Mouse (Mus musculus): ENCODE results near the gene Zfand4.
"Not testable (repeated sequence)": the region's sequence is repeated elsewhere in the genome, so short reads cannot be mapped to it uniquely, and the experiment has no call there.

Zfand4 gene

GRCm38 (mm10) chr6:116319259-116319658 lies 55.2 kb downstream of the Zfand4 start:
- no peak for DNase-seq (ENCODE audit: low spot score in 2 of 2)

DNA sequence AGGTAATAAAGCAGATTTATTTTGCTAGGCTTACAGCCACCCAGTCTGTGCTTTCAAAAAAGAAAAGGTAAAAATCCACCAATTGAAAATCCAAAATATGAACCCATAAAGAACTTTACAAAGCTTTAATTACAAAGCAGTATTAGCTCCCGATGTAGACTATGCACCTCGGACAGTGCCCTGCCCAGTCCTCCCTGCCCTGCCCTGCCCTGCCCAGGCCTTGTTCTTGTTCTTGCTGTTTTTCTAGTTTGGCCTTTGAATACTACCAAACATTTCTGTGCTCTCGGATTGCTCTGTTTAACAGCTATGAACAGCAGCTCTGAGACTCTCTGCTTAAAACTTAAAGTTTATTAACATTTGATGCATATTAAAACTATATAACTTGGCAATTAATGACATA lies 62.6 kb downstream of the Zfand4 start:
- no peak for DNase-seq (ENCODE audit: low spot score in 2 of 2)

DNA sequence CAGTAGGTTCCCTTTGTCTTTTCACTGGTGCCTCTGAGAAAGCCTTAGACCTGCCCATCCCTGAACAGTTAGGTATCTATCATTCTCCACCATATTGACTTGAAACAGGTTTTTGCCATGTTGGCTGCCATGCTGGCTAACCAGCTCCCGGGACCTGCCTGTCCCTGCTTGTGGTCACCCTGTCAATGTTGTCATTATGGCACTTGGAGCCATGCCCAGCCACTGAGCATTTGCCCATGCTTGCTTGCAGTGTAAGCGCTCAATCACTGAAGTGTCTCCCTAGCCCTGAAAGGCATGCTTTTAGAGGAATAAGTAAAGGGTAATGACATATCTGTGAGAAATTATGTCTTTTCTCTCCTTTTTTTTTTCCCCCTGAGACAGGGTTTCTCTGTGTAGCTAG lies 67.4 kb downstream of the Zfand4 start:
- DNase-seq (ENCODE audit: low spot score in 2 of 2) = no peak

GRCm38 (mm10) chr6:116337466-116337834 lies 73.4 kb downstream of the Zfand4 start:
- DNase-seq (ENCODE audit: low spot score in 2 of 2) = no peak

DNA sequence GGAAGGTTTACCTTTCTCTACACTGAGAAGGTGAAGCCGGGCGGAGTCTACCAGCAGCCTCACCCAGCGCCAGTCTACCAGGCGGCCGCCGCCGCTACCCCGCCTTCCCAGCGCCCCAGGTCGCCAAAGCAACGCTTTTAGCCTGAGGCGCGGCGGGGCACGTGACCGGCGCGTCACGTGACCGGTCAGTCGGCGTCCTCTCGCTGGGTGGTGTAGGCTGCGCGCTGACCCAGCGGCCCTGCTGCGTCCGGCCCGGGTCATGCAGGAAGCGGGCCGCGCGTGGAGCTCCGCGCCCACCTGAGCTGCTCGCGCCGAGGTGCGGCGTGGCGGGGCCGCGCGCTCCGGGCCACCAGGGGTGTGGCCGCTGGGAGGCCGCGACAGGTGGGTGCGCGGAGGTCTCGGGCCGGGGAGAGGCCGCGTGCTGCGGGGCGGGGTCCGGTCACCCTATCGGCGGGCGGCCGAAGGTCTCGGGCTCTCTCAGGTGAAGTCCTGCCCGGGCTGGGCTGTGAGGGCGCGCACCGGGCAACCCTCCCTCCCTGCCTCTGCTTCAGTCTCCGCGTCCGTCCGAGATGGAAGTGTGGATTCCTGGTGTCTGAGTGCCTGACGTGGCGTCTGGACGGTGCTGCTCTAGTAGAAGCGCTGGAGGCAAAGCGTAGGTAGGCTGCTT lies 73.9 kb downstream of the Zfand4 start, which contains the start of gene March8:
March8 (plus strand) TSS at position 190 of the 667 bp plus-strand sequence.
- peak; percentile 82 to 83 for DNase-seq (ENCODE audit: low spot score in 2 of 2)

- no peak for DNase-seq (ENCODE audit: low spot score in 2 of 2)
Observed at GRCm38 (mm10) chr6:116338520-116338919, 74.5 kb downstream of the Zfand4 start.

GRCm38 (mm10) chr6:116339088-116339487 lies 75.1 kb downstream of the Zfand4 start:
- no peak for DNase-seq (ENCODE audit: low spot score in 2 of 2)

DNA sequence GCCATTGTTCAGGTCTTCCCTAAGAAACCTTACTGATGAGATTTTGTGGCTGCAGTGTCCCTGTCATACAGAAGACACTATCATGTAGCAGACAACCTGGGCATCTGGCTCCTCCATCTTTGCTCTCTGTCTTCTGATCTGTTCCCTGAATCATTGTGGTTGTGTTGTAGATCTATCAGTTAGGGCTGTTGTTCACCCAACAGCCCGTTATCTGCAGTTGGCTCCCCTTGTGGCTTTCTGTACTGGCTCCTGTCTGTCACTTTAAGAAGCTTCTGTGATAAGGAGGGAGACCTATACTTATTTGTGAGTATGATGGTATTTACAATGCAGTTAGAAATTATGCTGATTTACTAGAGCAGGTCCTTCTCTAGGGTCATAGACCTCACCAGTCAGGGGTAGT lies 76.5 kb downstream of the Zfand4 start:
- DNase-seq (ENCODE audit: low spot score in 2 of 2) = no peak

DNA sequence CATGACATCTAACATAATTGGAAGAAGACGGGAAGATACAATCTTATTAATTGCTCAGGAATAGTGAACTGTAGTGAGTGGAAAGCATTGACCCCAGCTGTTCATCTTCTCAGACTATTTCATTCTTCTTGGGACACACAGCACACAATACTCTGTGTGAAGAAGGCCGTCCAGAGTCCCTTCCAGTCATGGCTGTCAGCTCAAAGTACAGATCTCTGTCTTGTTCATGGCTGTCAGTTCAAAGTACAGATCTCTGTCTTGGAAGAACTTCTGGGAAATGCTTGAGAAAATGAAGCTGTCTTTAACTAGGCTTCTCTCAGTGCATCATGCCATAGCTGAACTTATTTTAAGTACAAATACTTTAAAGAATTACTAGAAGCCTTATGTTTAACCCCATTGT lies 83.9 kb downstream of the Zfand4 start:
- no peak for DNase-seq (ENCODE audit: low spot score in 2 of 2)

- no peak for DNase-seq (ENCODE audit: low spot score in 2 of 2)
Observed at GRCm38 (mm10) chr6:116349997-116350396, 86.0 kb downstream of the Zfand4 start.

DNA sequence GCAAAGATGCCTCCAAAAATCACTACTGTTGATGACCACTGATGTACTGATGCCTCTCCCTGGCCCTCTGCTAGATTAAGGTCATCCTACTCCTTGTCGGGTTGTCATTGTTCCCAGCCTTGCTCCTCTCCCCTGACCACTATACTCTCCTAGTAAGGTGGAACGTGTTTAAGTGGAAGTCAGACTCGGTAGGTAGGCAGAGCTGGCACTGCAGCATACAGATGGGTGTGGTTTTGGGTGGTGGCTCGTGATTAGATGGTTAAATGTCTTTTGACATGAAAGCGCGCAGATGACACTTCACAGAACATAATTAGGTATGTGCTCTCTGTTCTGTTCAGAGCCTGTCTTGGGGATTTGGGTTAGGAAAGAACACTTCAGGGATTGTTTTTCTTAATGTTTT lies 86.6 kb downstream of the Zfand4 start:
- no peak for DNase-seq (ENCODE audit: low spot score in 2 of 2)

- DNase-seq (ENCODE audit: low spot score in 2 of 2) = no peak
Observed at GRCm38 (mm10) chr6:116351534-116351933, 87.5 kb downstream of the Zfand4 start.

DNA sequence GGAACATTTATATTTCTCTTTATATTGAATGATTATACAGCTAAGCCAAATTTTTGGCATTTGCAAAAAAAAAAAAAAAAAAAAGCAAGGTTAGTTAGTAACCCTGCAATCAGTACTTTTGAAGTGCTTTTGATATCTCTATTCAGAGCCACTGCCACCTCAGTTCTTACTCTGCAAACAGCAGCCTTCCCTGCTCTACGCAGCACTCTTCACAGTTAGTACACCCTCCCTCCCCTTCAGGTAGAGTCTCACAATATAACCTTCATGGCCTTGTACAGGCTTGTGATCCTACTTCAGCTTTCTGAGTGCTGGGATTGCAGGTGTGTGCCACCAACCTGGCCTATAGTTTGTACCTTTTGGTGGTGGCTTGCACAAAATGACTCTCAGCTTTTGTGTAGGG lies 89.4 kb downstream of the Zfand4 start:
- no peak for DNase-seq (ENCODE audit: low spot score in 2 of 2)

DNA sequence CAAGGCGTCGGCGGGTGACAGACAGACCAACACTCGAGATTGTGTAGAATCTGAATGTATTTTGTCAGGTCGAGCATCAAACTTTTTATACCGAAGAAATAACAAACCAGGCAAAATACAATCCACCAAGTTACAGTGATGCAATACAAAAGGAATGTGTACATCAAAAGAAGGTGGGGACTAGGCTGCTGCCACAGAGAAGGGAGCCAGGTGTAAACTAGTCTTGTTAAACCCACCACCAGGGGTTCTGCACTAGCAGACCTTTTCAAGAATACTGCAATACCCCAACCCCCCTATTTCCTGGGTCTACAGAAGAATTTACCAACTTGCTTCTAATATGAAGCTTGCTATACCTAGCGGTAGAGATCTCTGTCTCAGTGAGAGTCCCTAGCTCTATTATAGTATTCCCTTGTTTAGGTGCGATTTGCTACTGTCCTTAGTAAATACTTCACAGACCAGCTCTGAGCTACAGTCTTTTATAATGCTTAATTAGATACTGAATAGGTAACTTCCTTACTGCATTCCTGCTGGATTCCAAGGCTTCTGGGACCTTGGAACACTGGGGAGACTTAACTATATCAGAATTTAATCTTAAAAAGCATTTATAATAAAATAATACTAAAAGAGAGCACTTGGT lies 92.4 kb downstream of the Zfand4 start:
- DNase-seq (ENCODE audit: low spot score in 2 of 2) = not testable (repeated sequence)

DNA sequence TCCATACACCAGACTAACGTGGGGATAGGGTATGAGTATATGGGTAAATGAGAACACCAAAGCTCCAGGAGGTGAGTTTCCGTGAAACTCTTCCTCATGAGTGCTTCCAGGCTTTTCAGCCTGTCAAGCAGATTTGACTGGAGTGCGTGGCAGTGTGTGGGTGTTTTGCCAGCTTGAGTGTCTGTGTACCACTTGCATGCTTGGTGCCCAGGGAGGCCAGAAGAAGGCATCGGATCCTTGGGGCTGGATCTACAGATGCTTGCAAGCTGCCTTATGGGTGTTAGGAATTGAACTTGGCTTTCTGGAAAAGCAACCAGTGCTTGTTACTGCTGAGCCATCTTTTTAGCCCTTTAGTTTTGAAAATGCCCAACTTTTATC lies 92.9 kb downstream of the Zfand4 start:
- DNase-seq (ENCODE audit: low spot score in 2 of 2) = no peak

GRCm38 (mm10) chr6:116358056-116358455 lies 94.0 kb downstream of the Zfand4 start:
- DNase-seq (ENCODE audit: low spot score in 2 of 2) = no peak

GRCm38 (mm10) chr6:116359256-116359655 lies 95.2 kb downstream of the Zfand4 start:
- DNase-seq (ENCODE audit: low spot score in 2 of 2) = no peak

DNA sequence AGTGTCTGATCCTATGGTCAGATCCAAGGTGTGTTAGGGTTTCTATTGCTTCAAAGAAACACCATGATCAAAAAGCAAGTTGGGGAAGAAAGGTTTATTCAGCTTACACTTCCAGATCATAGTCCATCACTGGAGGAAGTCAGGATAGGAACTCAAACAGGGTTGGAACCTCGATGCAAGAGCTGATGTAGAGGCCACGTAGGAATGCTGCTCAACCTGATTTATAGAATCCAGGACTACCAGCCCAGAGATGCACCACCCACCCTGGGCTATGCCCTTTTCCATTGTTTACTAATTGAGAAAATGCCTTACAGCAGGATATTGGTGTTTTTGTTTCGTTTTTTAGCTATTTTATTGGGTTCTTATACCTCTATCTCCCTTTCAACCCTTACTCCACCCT lies 97.4 kb downstream of the Zfand4 start:
- no peak for DNase-seq (ENCODE audit: low spot score in 2 of 2)

DNA sequence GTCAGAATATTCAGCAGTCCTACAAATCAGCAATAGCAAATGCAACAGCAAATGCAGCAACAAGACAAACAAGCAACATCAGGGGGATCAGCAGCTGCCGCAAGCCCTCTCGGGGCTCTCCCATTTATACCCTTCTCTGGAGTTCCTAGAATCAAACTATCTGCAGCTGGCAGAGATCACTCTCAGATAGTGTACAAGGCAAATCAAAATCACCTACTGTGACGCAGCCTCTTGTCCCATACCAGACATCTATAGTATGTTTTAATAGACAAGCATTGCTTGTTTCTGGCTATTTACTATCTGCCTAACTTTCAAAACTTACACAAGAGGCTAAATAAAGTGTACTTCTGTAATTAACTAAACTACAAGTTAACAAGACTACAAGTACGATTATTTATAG lies 98.0 kb downstream of the Zfand4 start:
- no peak for DNase-seq (ENCODE audit: low spot score in 2 of 2)

GRCm38 (mm10) chr6:116367971-116368370 lies 103.9 kb downstream of the Zfand4 start:
- DNase-seq (ENCODE audit: low spot score in 2 of 2) = no peak

- no peak for DNase-seq (ENCODE audit: low spot score in 2 of 2)
Observed at GRCm38 (mm10) chr6:116369811-116370210, 105.8 kb downstream of the Zfand4 start.

- DNase-seq (ENCODE audit: low spot score in 2 of 2) = no peak
Observed at GRCm38 (mm10) chr6:116370216-116370976, 106.4 kb downstream of the Zfand4 start.

GRCm38 (mm10) chr6:116371500-116371899 lies 107.5 kb downstream of the Zfand4 start:
- no peak for DNase-seq (ENCODE audit: low spot score in 2 of 2)
